Mouse (Mus musculus): Measurements from ENCODE around the gene 1700037H04Rik. TPM values are rescaled to one million over a fixed set of nuclear protein-coding genes. Genes with fewer than 3 reads are reported as not detected.
"Not testable (repeated sequence)": the region's sequence is repeated elsewhere in the genome, so short reads cannot be mapped to it uniquely, and the experiment has no call there.

1700037H04Rik gene
- polyA plus RNA-seq, 1 experiment from 2014 or later, result 88.9 TPM

DNA sequence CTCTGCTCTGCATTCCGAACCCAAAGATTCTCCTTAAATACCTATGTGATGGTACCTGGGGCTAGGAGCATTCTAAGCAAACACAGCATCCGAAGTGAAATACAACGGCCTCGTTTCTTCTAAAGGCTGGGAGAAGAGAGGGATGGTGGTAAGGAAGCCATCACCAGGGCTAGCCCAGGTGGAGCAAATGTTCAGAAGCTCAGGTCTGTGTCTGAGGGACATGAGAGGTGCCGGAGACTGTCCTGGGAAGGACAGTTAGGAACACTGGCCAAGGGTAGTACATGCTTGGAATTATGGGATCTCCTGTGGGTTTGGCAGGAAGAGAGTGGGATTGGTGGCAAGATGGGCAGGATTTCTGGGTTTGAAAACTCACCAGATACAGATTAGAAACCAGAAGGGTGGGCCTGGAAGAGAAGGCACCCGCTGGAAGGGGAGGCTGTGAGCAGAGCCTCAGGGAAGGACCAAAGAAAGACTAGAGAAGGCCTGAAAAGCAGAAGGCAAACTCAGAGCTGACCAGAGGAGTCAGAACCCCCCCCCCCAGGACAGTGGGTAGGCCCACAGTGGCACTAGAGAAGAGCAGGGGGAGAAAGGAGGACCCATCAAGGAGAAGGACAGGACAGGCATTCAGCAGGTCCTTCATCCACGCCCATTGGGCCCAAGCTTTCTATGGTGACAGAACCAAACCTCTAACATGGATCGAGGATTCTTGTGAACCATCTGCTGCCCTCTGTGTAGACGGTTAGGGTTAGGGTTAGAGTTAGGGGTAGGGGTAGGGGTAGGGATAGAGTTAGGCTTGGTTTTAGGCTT is 34.5 kb downstream of the 1700037H04Rik start:
- H3K27me3 ChIP-seq (ENCODE audit: control insufficient read depth, insufficient read depth, low read length), result no peaks in the 10 kb centered on the region
- no peak overlapping the region for H3K4me2 ChIP-seq (replicated peaks; ENCODE audit: low read depth, low read length)
- H3K36me3 ChIP-seq (ENCODE audit: control insufficient read depth, insufficient read depth, low read length), result no peaks in the 10 kb centered on the region
- H3K9ac ChIP-seq (replicated peaks; ENCODE audit: low read depth, low read length), result no peak overlapping the region
- no peaks in the 10 kb centered on the region for H3K9me3 ChIP-seq (ENCODE audit: control insufficient read depth, low read depth, low read length)
- ATAC-seq (ENCODE audit: insufficient number of reproducible peaks, insufficient read depth, low FRiP score, low read depth), result no peak
- H3K4me3 ChIP-seq (ENCODE audit: low read depth, low read length), result no peak overlapping the region
- H3K4me1 ChIP-seq (ENCODE audit: control insufficient read depth, insufficient read depth, low read length), result peaks cover 23% of the 10 kb centered on the region
- H3K27ac ChIP-seq (ENCODE audit: low read length), result no peak overlapping the region
- 90% methylated on average over 9 of the region's 9 CpGs for WGBS

DNA sequence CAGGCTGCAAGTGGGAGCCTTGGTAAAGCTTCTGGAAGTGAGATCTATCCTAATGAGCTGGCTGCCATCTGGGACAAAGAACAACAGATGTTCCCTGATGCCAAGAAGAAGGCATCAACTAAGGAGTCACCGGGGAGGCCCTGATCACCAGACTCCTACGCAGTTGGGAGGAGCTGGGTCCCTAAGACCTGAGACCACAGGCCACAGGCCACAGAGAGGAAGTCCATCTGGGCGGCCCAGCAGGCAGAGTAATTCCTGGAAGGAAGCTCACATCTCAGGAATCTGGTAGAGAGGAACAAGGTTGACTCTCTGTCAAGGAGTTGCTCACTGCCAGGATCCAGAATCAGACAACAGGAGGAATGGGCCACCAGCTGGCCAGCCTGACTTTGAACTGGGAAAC is 35.7 kb downstream of the 1700037H04Rik start:
- no peak overlapping the region for H3K27ac ChIP-seq (ENCODE audit: low read length)
- ATAC-seq (ENCODE audit: insufficient number of reproducible peaks, insufficient read depth, low FRiP score, low read depth), result no peak
- WGBS, result 67% methylated on average over 3 of the region's 3 CpGs

DNA sequence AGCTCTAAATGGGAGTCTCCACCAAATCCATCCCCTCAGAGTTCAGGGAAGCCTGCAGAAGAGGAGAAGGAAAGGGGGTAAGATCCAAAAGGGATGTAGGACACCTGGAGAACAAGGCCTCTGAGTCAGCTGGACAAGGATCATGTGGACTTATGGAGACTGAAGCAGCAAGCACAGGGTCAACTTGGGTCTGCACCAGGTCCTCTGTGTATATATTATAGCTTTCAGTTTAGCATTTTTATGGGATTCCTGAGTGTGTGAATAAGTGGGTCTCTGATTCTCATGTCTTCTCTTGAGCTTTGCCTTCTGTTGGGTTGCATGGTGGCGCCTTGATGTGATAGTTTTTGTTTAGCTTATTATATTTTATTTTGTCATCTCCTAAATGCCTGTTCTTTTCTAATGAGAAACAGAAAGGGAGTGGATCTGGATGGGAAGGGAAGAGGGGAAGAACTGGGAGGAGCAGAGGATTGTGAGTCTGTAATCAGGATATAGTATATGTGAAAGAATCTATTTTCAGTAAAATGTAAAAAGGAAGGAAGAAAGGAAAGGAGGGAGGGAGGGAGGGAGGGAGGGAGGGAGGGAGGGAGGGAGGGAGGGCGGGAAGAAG is 40.8 kb downstream of the 1700037H04Rik start:
- Histone ChIP-seq H3K36me3 (ENCODE audit: control insufficient read depth, insufficient read depth, low read length) (no peaks in the 10 kb centered on the region), H3K4me1 (ENCODE audit: control insufficient read depth, insufficient read depth, low read length) (no peaks in the 10 kb centered on the region; the same call in 1 of the 2 replicates), H3K27me3 (ENCODE audit: control insufficient read depth, insufficient read depth, low read length) (no peaks in the 10 kb centered on the region), H3K4me2 (replicated peaks; ENCODE audit: low read depth, low read length) (no peak overlapping the region), H3K9ac (replicated peaks; ENCODE audit: low read depth, low read length) (no peak overlapping the region), H3K27ac (ENCODE audit: low read length) (peak overlapping the region; percentile 58; the same call in 1 of the 2 replicates), H3K4me3 (ENCODE audit: low read depth, low read length) (no peak overlapping the region), H3K9me3 (ENCODE audit: control insufficient read depth, low read depth, low read length) (no peaks in the 10 kb centered on the region)
- WGBS, result 57% methylated on average over 2 of the region's 2 CpGs
- peak; percentile 85 for ATAC-seq (ENCODE audit: insufficient number of reproducible peaks, insufficient read depth, low FRiP score, low read depth)

More for the DNA sequence above, 35.7 kb downstream of the 1700037H04Rik start:
- Histone ChIP-seq H3K9me3 (ENCODE audit: control insufficient read depth, low read depth, low read length) (no peaks in the 10 kb centered on the region), H3K4me3 (ENCODE audit: low read depth, low read length) (no peak overlapping the region), H3K36me3 (ENCODE audit: control insufficient read depth, insufficient read depth, low read length) (no peaks in the 10 kb centered on the region), H3K27me3 (ENCODE audit: control insufficient read depth, insufficient read depth, low read length) (no peaks in the 10 kb centered on the region), H3K9ac (replicated peaks; ENCODE audit: low read depth, low read length) (no peak overlapping the region), H3K4me1 (ENCODE audit: control insufficient read depth, insufficient read depth, low read length) (peaks cover 21% of the 10 kb centered on the region), H3K4me2 (replicated peaks; ENCODE audit: low read depth, low read length) (no peak overlapping the region)

DNA sequence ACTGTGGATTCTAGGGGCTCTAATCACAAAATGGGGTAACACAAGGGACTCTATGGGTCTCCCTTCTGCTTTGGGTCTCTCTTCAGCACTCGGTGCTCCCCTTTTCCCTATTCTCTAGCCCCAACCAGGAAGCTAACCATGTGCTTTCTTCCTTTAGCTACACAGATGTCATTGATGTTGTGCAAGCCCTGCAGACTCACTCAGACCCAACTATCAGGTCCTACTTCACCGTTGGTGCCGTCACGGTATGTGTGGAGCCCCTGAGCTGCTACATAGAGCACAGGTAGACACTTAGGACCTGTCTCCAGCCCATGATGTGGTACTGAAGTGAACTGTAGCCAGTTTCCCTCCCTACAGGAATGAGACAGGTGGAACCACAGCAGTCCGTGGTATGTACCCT is 53.9 kb downstream of the 1700037H04Rik start:
- Histone ChIP-seq H3K4me3 (ENCODE audit: low read depth, low read length) (no peak overlapping the region), H3K27ac (ENCODE audit: low read length) (no peak overlapping the region), H3K9ac (replicated peaks; ENCODE audit: low read depth, low read length) (no peak overlapping the region), H3K36me3 (ENCODE audit: control insufficient read depth, insufficient read depth, low read length) (no peaks in the 10 kb centered on the region), H3K4me1 (ENCODE audit: control insufficient read depth, insufficient read depth, low read length) (no peaks in the 10 kb centered on the region), H3K9me3 (ENCODE audit: control insufficient read depth, low read depth, low read length) (no peaks in the 10 kb centered on the region), H3K4me2 (replicated peaks; ENCODE audit: low read depth, low read length) (no peak overlapping the region), H3K27me3 (ENCODE audit: control insufficient read depth, insufficient read depth, low read length) (no peaks in the 10 kb centered on the region)
- WGBS, result 92% methylated on average over 5 of the region's 5 CpGs
- ATAC-seq (ENCODE audit: insufficient number of reproducible peaks, insufficient read depth, low FRiP score, low read depth), result no peak

DNA sequence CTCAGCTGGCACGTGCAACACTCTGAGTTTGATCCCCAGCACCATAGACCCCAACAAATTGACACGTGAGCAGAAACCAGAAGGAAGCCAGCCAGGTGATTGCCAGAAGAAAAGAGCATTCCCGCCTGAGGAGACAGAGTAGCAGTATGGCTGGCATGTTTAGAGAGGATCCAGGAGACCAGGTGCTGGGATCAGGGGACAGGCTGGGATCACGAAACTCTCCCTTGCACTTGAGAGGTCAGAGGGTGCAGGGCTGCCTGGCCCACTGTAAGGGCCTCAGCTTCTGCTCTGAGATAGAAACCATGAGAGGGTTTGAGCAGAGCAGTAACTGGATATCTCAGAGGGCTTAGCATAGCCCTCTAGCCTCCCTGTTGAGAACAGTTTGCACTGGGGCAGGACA is 54.8 kb downstream of the 1700037H04Rik start:
- H3K4me1 ChIP-seq (ENCODE audit: control insufficient read depth, insufficient read depth, low read length); H3K9ac ChIP-seq (replicated peaks; ENCODE audit: low read depth, low read length); H3K36me3 ChIP-seq (ENCODE audit: control insufficient read depth, insufficient read depth, low read length); H3K4me3 ChIP-seq (ENCODE audit: low read depth, low read length); H3K4me2 ChIP-seq (replicated peaks; ENCODE audit: low read depth, low read length); ATAC-seq (ENCODE audit: insufficient number of reproducible peaks, insufficient read depth, low FRiP score, low read depth); H3K27me3 ChIP-seq (ENCODE audit: control insufficient read depth, insufficient read depth, low read length); H3K27ac ChIP-seq (ENCODE audit: low read length); H3K9me3 ChIP-seq (ENCODE audit: control insufficient read depth, low read depth, low read length): not testable (repeated sequence)
- 66% methylated on average over 4 of the region's 4 CpGs for WGBS

DNA sequence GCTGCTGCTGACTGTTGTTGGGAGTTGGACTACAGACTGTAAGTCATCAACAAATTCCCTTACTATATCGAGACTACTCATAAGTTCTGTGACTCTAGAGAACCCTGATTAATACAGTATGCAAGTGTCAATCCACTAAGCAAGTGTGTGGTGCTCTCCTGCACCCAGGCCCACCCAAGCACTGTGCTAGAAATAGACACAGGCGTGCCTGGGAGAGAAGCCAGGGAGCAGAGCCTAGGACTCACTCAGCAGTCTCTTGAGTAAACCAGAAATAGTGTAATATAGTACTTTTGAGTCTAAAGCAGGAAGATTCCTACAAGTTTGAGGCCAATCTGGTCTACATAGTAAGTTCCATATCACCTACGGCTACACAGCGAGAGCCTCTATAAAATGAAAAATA is 55.9 kb downstream of the 1700037H04Rik start:
- Histone ChIP-seq H3K27ac (ENCODE audit: low read length) (no peak overlapping the region), H3K9me3 (ENCODE audit: control insufficient read depth, low read depth, low read length) (no peaks in the 10 kb centered on the region), H3K9ac (replicated peaks; ENCODE audit: low read depth, low read length) (no peak overlapping the region), H3K36me3 (ENCODE audit: control insufficient read depth, insufficient read depth, low read length) (no peaks in the 10 kb centered on the region), H3K4me2 (replicated peaks; ENCODE audit: low read depth, low read length) (no peak overlapping the region), H3K27me3 (ENCODE audit: control insufficient read depth, insufficient read depth, low read length) (no peaks in the 10 kb centered on the region), H3K4me3 (ENCODE audit: low read depth, low read length) (no peak overlapping the region), H3K4me1 (ENCODE audit: control insufficient read depth, insufficient read depth, low read length) (no peaks in the 10 kb centered on the region)
- ATAC-seq (ENCODE audit: insufficient number of reproducible peaks, insufficient read depth, low FRiP score, low read depth), result no peak
- 82% methylated on average over 4 of the region's 4 CpGs for WGBS

DNA sequence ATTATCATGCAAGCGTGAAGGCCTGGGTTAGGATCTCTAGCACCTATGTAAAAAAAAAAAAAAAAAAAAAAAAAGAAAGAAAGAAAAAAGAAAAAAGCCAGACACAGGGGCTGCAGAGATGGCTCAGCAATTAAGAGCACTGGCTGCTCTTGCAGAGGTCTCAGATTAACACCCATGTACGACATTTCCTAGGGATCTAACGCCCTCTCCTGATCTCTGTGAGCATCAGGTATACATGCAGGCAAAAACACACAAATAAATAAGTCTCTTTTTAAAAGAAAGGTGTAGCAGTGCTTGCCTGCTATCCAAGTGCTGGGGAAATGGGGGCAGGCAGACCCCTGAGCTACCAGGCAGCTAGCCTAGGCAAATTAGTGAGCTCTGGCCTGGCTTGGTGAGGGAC is 58.4 kb downstream of the 1700037H04Rik start:
- no peak for ATAC-seq (ENCODE audit: insufficient number of reproducible peaks, insufficient read depth, low FRiP score, low read depth)
- 76% methylated on average over 3 of the region's 3 CpGs for WGBS
- Histone ChIP-seq H3K27ac (ENCODE audit: low read length) (no peak overlapping the region), H3K9ac (replicated peaks; ENCODE audit: low read depth, low read length) (no peak overlapping the region), H3K4me3 (ENCODE audit: low read depth, low read length) (no peak overlapping the region), H3K4me2 (replicated peaks; ENCODE audit: low read depth, low read length) (no peak overlapping the region), H3K4me1 (ENCODE audit: control insufficient read depth, insufficient read depth, low read length) (no peaks in the 10 kb centered on the region), H3K9me3 (ENCODE audit: control insufficient read depth, low read depth, low read length) (no peaks in the 10 kb centered on the region), H3K27me3 (ENCODE audit: control insufficient read depth, insufficient read depth, low read length) (no peaks in the 10 kb centered on the region), H3K36me3 (ENCODE audit: control insufficient read depth, insufficient read depth, low read length) (no peaks in the 10 kb centered on the region)

DNA sequence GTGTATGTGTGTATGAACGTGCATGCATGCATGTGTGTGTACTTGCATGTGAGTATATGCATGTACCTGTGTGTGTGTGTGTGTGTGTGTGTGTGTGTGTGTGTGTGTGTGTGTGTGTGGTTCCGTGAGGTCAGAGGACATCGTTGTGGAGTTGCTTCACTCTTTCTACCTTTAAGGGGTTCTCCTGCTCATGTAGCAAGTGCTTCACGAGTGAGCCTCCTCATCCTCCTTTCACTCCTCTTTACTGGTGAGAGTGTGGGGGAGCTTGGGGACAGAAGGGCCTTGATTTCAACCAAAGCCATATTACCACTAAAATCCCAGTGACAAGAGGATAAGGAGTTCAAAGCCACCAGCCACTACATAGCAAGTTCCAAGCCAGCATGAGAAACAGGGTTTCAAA is 62.8 kb downstream of the 1700037H04Rik start:
- Histone ChIP-seq H3K27ac (ENCODE audit: low read length) (peak overlapping the region; percentile 90), H3K36me3 (ENCODE audit: control insufficient read depth, insufficient read depth, low read length) (no peaks in the 10 kb centered on the region), H3K9ac (replicated peaks; ENCODE audit: low read depth, low read length) (no peak overlapping the region), H3K27me3 (ENCODE audit: control insufficient read depth, insufficient read depth, low read length) (no peaks in the 10 kb centered on the region), H3K4me2 (replicated peaks; ENCODE audit: low read depth, low read length) (no peak overlapping the region), H3K9me3 (ENCODE audit: control insufficient read depth, low read depth, low read length) (no peaks in the 10 kb centered on the region), H3K4me3 (ENCODE audit: low read depth, low read length) (no peak overlapping the region), H3K4me1 (ENCODE audit: control insufficient read depth, insufficient read depth, low read length) (no peaks in the 10 kb centered on the region)
- WGBS, result 89% methylated on average over 4 of the region's 4 CpGs
- no peak for ATAC-seq (ENCODE audit: insufficient number of reproducible peaks, insufficient read depth, low FRiP score, low read depth)

Measured in stomach, embryonic 14.5 days (tissue).